Comparison of ENCODE assay signal across 8 mouse cellular contexts in genomic region chr16:3349850-3350547, GRCm38 (mm10).
A peak's percentile ranks its signal among the peaks of the same experiment; 100 is the strongest.
DNase-seq lines count a peak whose midpoint lies in the region; ATAC-seq and TF ChIP-seq lines count a peak whose summit lies in the region.
"Not testable (repeated sequence)": the region's sequence is repeated elsewhere in the genome, so short reads cannot be mapped to it uniquely, and the experiment has no call there.

No protein-coding gene starts in this region.

- not testable (repeated sequence) for H3K9me3 ChIP-seq in heart, embryonic 15.5 days (replicated peaks); intestine, embryonic 15.5 days; limb, embryonic 15.5 days; lung, postnatal 0 days (ENCODE audit: low read length); neural tube, embryonic 13.5 days

- H3K27me3 ChIP-seq in heart, embryonic 15.5 days; intestine, embryonic 15.5 days (replicated peaks); limb, embryonic 15.5 days; lung, postnatal 0 days (replicated peaks; ENCODE audit: insufficient read depth, low read length); neural tube, embryonic 13.5 days: not testable (repeated sequence)

- H3K4me2 ChIP-seq in heart, embryonic 15.5 days; intestine, embryonic 15.5 days (replicated peaks); limb, embryonic 15.5 days; lung, postnatal 0 days (replicated peaks; ENCODE audit: low read depth, low read length); neural tube, embryonic 13.5 days: not testable (repeated sequence)

- WGBS in heart, embryonic 15.5 days: 39% methylated on average over 3 of the region's 4 CpGs
- WGBS in intestine, embryonic 15.5 days: 44% methylated on average over 3 of the region's 4 CpGs
- WGBS in limb, embryonic 15.5 days: 33% methylated on average over 3 of the region's 4 CpGs
- 36% methylated on average over 2 of the region's 4 CpGs for WGBS in lung, postnatal 0 days
- 41% methylated on average over 3 of the region's 4 CpGs for WGBS in neural tube, embryonic 13.5 days

- H3K9ac ChIP-seq in heart, embryonic 15.5 days; intestine, embryonic 15.5 days; limb, embryonic 15.5 days; lung, postnatal 0 days (replicated peaks; ENCODE audit: low read depth); neural tube, embryonic 13.5 days: not testable (repeated sequence)

- ATAC-seq in activated CD4-positive, CD25-positive, alpha-beta regulatory T cell, adult 4 months: peak; percentile 6
- ATAC-seq in erythroblast, adult 5-6 weeks (replicated peaks; ENCODE audit: low FRiP score, poor library complexity, severe bottlenecking): peak; percentile 49
- peak; percentile 39 for ATAC-seq in heart, embryonic 15.5 days (replicated peaks; ENCODE audit: insufficient number of reproducible peaks, insufficient read depth, low FRiP score, low read depth)
- peak; percentile 26; the same call in 1 of the 2 replicates for ATAC-seq in intestine, embryonic 15.5 days
- peak; percentile 65; the same call in 1 of the 2 replicates for ATAC-seq in limb, embryonic 15.5 days (ENCODE audit: insufficient number of reproducible peaks, low FRiP score, low TSS enrichment, low read depth)
- peak; percentile 46 for ATAC-seq in lung, postnatal 0 days
- peak; percentile 59; the same call in 1 of the 2 replicates for ATAC-seq in neural tube, embryonic 13.5 days (ENCODE audit: low read depth)

- TF ChIP-seq EP300 in lung, postnatal 0 days (IDR thresholded peaks at IDR 0.05): not testable (repeated sequence)

- not testable (repeated sequence) for H3K4me1 ChIP-seq in heart, embryonic 15.5 days (replicated peaks); intestine, embryonic 15.5 days (replicated peaks); limb, embryonic 15.5 days; lung, postnatal 0 days (ENCODE audit: insufficient read depth, low read depth, low read length); neural tube, embryonic 13.5 days (replicated peaks)

- H3K4me3 ChIP-seq in heart, embryonic 15.5 days; intestine, embryonic 15.5 days (replicated peaks); limb, embryonic 15.5 days; lung, postnatal 0 days (ENCODE audit: low read depth, low read length); neural tube, embryonic 13.5 days: not testable (repeated sequence)

- not testable (repeated sequence) for H3K36me3 ChIP-seq in heart, embryonic 15.5 days; intestine, embryonic 15.5 days; limb, embryonic 15.5 days; lung, postnatal 0 days (ENCODE audit: insufficient read depth, low read length); neural tube, embryonic 13.5 days

- not testable (repeated sequence) for TF ChIP-seq CTCF in lung, postnatal 0 days (IDR thresholded peaks at IDR 0.05)

- not testable (repeated sequence) for H3K27ac ChIP-seq in heart, embryonic 15.5 days; intestine, embryonic 15.5 days; limb, embryonic 15.5 days; lung, postnatal 0 days (ENCODE audit: low read length); neural tube, embryonic 13.5 days (replicated peaks)

- peak; percentile 23 for DNase-seq in 416B (ENCODE audit: low read depth)
- DNase-seq in lung, postnatal 0 days (ENCODE audit: low spot score): peak; percentile 42

Comparison
In these comparisons a context has a peak if more than half of its experiments do, and no peak if none do; other contexts are left out.
1. ATAC-seq: peak in every context shown above with its lines; median percentile 65 in limb, embryonic 15.5 days; 59 in neural tube, embryonic 13.5 days; 49 in erythroblast, adult 5-6 weeks; 46 in lung, postnatal 0 days; 39 in heart, embryonic 15.5 days; 26 in intestine, embryonic 15.5 days; 6 in activated CD4-positive, CD25-positive, alpha-beta regulatory T cell, adult 4 months.